In genomic region chr13:57722329-57722936, GRCm38 (mm10) we compare ENCODE assay signal across 20 mouse cellular contexts.
A peak's percentile ranks its signal among the peaks of the same experiment; 100 is the strongest.
DNase-seq lines count a peak whose midpoint lies in the region; ATAC-seq and TF ChIP-seq lines count a peak whose summit lies in the region.
"Had no signal": no experiment of that assay in that cellular context is flagged by ENCODE, and none has a peak within 500 bp of the region (broad histone marks: within the 10 kb centered on the region; RNA-seq: fewer than 3 reads in every experiment).

No protein-coding gene starts in this region.

- 42% methylated on average over 17 of the region's 17 CpGs for WGBS in midbrain, embryonic 14.5 days
- WGBS in intestine, embryonic 15.5 days = 65% methylated on average over 17 of the region's 17 CpGs

- peak overlapping the region; percentile 13; the same call in 1 of the 2 replicates for H3K4me2 ChIP-seq in midbrain, embryonic 14.5 days (ENCODE audit: low read length)
- H3K4me2 ChIP-seq in intestine, embryonic 15.5 days (replicated peaks) = no peak overlapping the region
- H3K4me2 ChIP-seq: embryonic facial prominence, embryonic 12.5 days; neural tube, embryonic 12.5 days had no signal

- intact Hi-C loops in gastrocnemius, adult 2 months (cut with DNase I) = loop anchor here (5.0 kb wide), 1 partner anchor 185 kb away; the partner anchor contains the start of gene Spock1

- ATAC-seq in midbrain, embryonic 14.5 days (ENCODE audit: low FRiP score, low TSS enrichment) = no peak
- no peak for ATAC-seq in intestine, embryonic 15.5 days
- ATAC-seq: intestine, embryonic 16.5 days had no signal

- H3K9me3 ChIP-seq in midbrain, embryonic 14.5 days (ENCODE audit: control insufficient read depth, low read length) = no peaks in the 10 kb centered on the region
- H3K9me3 ChIP-seq in intestine, embryonic 15.5 days = no peaks in the 10 kb centered on the region
- H3K9me3 ChIP-seq: embryonic facial prominence, embryonic 12.5 days; forebrain, embryonic 10.5 days; neural tube, embryonic 12.5 days had no signal

- no peak for DNase-seq in gastrocnemius, adult 2 months
- DNase-seq in gastrocnemius, postnatal 4 days (ENCODE audit: low spot score in 2 of 2) = no peak
- peak; percentile 27 for DNase-seq in Muller cell, postnatal 12 days (ENCODE audit: inconsistent ontology term)
- peak; percentile 65 for DNase-seq in cerebellum, adult 9-11 months
- peak; percentile 57 for DNase-seq in midbrain, embryonic 14.5 days
- no peak for DNase-seq in gastrocnemius, postnatal 25 days
- no peak for DNase-seq in heart, adult 9 months (ENCODE audit: low spot score in 2 of 2)
- DNase-seq: adrenal gland, adult 8-10 months; heart, adult 2 months; heart, postnatal 10 days; kidney, postnatal 36 days; liver; lung, adult 2 months; right cerebral cortex, adult 18-20 months had no signal

- H3K27me3 ChIP-seq in midbrain, embryonic 14.5 days (ENCODE audit: control insufficient read depth, insufficient read depth, low read length) = no peaks in the 10 kb centered on the region
- no peaks in the 10 kb centered on the region for H3K27me3 ChIP-seq in intestine, embryonic 15.5 days (replicated peaks)
- H3K27me3 ChIP-seq: embryonic facial prominence, embryonic 12.5 days; megakaryocyte, embryonic 14.5 days; neural tube, embryonic 12.5 days had no signal

- peak overlapping the region; percentile 24; the same call in 1 of the 2 replicates for H3K4me3 ChIP-seq in gastrocnemius, adult 2 months
- no peak overlapping the region for H3K4me3 ChIP-seq in midbrain, embryonic 14.5 days (replicated peaks; ENCODE audit: low read depth, low read length)
- H3K4me3 ChIP-seq in intestine, embryonic 15.5 days (replicated peaks) = no peak overlapping the region
- H3K4me3 ChIP-seq: embryonic facial prominence, embryonic 12.5 days; forebrain, embryonic 10.5 days; heart, adult 2 months; megakaryocyte, embryonic 14.5 days; neural tube, embryonic 12.5 days had no signal

- no peak overlapping the region for H3K9ac ChIP-seq in midbrain, embryonic 14.5 days (replicated peaks; ENCODE audit: low read length)
- no peak overlapping the region for H3K9ac ChIP-seq in intestine, embryonic 15.5 days
- H3K9ac ChIP-seq: embryonic facial prominence, embryonic 12.5 days; neural tube, embryonic 12.5 days had no signal

- no peak for TF ChIP-seq CTCF in gastrocnemius, adult 2 months (IDR thresholded peaks at IDR 0.05)

- H3K36me3 ChIP-seq in midbrain, embryonic 14.5 days (ENCODE audit: control insufficient read depth, insufficient read depth, low read length) = no peaks in the 10 kb centered on the region
- H3K36me3 ChIP-seq in intestine, embryonic 15.5 days = no peaks in the 10 kb centered on the region
- H3K36me3 ChIP-seq: embryonic facial prominence, embryonic 12.5 days; forebrain, embryonic 10.5 days; neural tube, embryonic 12.5 days had no signal

- no peak overlapping the region for H3K27ac ChIP-seq in gastrocnemius, adult 2 months
- H3K27ac ChIP-seq in midbrain, embryonic 14.5 days (replicated peaks; ENCODE audit: low read depth, low read length) = peak overlapping the region; percentile 20; the same call in 1 of the 2 replicates
- H3K27ac ChIP-seq in intestine, embryonic 15.5 days = no peak overlapping the region
- H3K27ac ChIP-seq: embryonic facial prominence, embryonic 12.5 days; forebrain, embryonic 10.5 days; heart, adult 2 months; neural tube, embryonic 12.5 days had no signal

- H3K4me1 ChIP-seq in midbrain, embryonic 14.5 days (ENCODE audit: control insufficient read depth, insufficient read depth, low read length) = peaks cover 10% of the 10 kb centered on the region
- no peaks in the 10 kb centered on the region for H3K4me1 ChIP-seq in intestine, embryonic 15.5 days (replicated peaks)
- H3K4me1 ChIP-seq: megakaryocyte, embryonic 14.5 days had no signal

Comparison
In these comparisons a context has a peak if more than half of its experiments do, and no peak if none do; other contexts are left out.
1. DNase-seq: peak in Muller cell, postnatal 12 days (single experiment), cerebellum, adult 9-11 months (single experiment) and midbrain, embryonic 14.5 days (single experiment); none in gastrocnemius, adult 2 months (single experiment), gastrocnemius, postnatal 4 days (0 of 2), gastrocnemius, postnatal 25 days (single experiment) and heart, adult 9 months (0 of 2).